Mouse (Mus musculus): ENCODE measurements at regions not wholly inside any gene's neighbourhood (a gene's known extent, or its start where the extent isn't known, plus 50 kb on each side); places are given as distances from the start of the nearest gene placed in this dataset.

GRCm38 (mm10) chr7:34571295-34571694, 85.2 kb downstream of the Kctd15 start:
- no peak for TF ChIP-seq CTCF (IDR thresholded peaks at IDR 0.05; ENCODE audit: extremely low read depth, insufficient read length, insufficient replicate concordance, low read depth, low read length)
- TF ChIP-seq POLR2A (IDR thresholded peaks at IDR 0.05; ENCODE audit: low read depth, low read length), result no peak
